Mouse (Mus musculus) MEL (cell line): ENCODE measurements around the gene Itga2b. TPM values are rescaled to one million over a fixed set of nuclear protein-coding genes. Genes with fewer than 3 reads are reported as not detected.

Source experiments
- DNase-seq: peaks from one replicate; pipeline ENCODE4 v3.0.0; 2011; ENCODE audit warnings: low read depth, low spot score
- H3K27ac ChIP-seq: 2 replicates; pipeline ENCODE4 v1.5.1; 2012; ENCODE audit warnings: low read depth, mild to moderate bottlenecking, control low read depth, low read length, moderate library complexity; ENCODE audit not compliant: control insufficient read depth
- H3K27me3 ChIP-seq, 2 experiments: fragments of 150-350 bp in 1 of 2; sonication (generic) in 1 of 2; 2 replicates each; pipeline ENCODE4 v1.6.1; 2012; ENCODE audit warnings: low read length in 2 of 2, mild to moderate bottlenecking in 2 of 2, improper control_type of control experiment in 1 of 2, moderate library complexity in 1 of 2; ENCODE audit not compliant: insufficient read depth in 2 of 2, control insufficient read depth in 1 of 2
- H3K36me3 ChIP-seq, 2 experiments: 2 replicates each; pipeline ENCODE4 v1.6.1; 2012 to 2014; ENCODE audit warnings: low read length in 2 of 2, improper control_type of control experiment in 1 of 2, inconsistent platforms in 1 of 2, mild to moderate bottlenecking in 1 of 2; ENCODE audit not compliant: insufficient read depth in 2 of 2, control insufficient read depth in 1 of 2
- H3K4me1 ChIP-seq, 2 experiments: fragments of 150-350 bp in 1 of 2; sonication (generic) in 1 of 2; 2 replicates each; pipeline ENCODE4 v1.6.1; 2012; ENCODE audit warnings: low read length in 2 of 2, improper control_type of control experiment in 1 of 2, mild to moderate bottlenecking in 1 of 2; ENCODE audit not compliant: insufficient read depth in 2 of 2, control insufficient read depth in 1 of 2
- H3K4me3 ChIP-seq, 2 experiments: fragments of 150-350 bp in 1 of 2; sonication (generic) in 1 of 2; 2 replicates each; pipeline ENCODE4 v1.5.1; 2012; ENCODE audit warnings: low read depth in 2 of 2, low read length in 2 of 2, mild to moderate bottlenecking in 2 of 2, moderate library complexity in 2 of 2, control low read depth in 1 of 2, improper control_type of control experiment in 1 of 2; ENCODE audit not compliant: control insufficient read depth in 1 of 2, insufficient read depth in 1 of 2
- H3K79me2 ChIP-seq: 2 replicates; pipeline ENCODE4 v1.6.1; 2012; ENCODE audit warnings: mild to moderate bottlenecking, low read length, moderate library complexity; ENCODE audit not compliant: control insufficient read depth, poor library complexity, insufficient read depth
- H3K9ac ChIP-seq: 2 replicates; pipeline ENCODE4 v1.6.1; 2012; ENCODE audit warnings: low read depth, mild to moderate bottlenecking, control low read depth, low read length, moderate library complexity; ENCODE audit not compliant: control insufficient read depth, poor library complexity, severe bottlenecking
- H3K9me3 ChIP-seq: fragments of 150-350 bp; sonication (generic); replicated peaks from 2 replicates; pipeline ENCODE4 v1.6.1; 2012; ENCODE audit warnings: mild to moderate bottlenecking, low read length, improper control_type of control experiment, moderate library complexity; ENCODE audit not compliant: insufficient read depth
- BHLHE40 ChIP-seq: IDR thresholded peaks from 2 replicates; pipeline ENCODE4 v1.6.1; 2012; ENCODE audit warnings: low read depth, mild to moderate bottlenecking, inconsistent platforms, low read length, improper control_type of control experiment, borderline replicate concordance
- CHD1 ChIP-seq: IDR thresholded peaks from 2 replicates; pipeline ENCODE4 v1.6.1; 2012; ENCODE audit warnings: low read depth, mild to moderate bottlenecking, inconsistent platforms, low read length, improper control_type of control experiment
- CHD2 ChIP-seq: IDR thresholded peaks from 2 replicates; pipeline ENCODE4 v1.6.1; 2011; ENCODE audit warnings: low read length, improper control_type of control experiment
- ELF1 ChIP-seq: IDR thresholded peaks from 2 replicates; pipeline ENCODE4 v1.6.1; 2014; ENCODE audit warnings: low read depth, mild to moderate bottlenecking, inconsistent platforms, low read length, improper control_type of control experiment, moderate library complexity
- ETS1 ChIP-seq: IDR thresholded peaks from 2 replicates; pipeline ENCODE4 v1.6.1; 2012; ENCODE audit warnings: low read depth, mild to moderate bottlenecking, inconsistent platforms, low read length, improper control_type of control experiment, moderate library complexity
- GABPA ChIP-seq: IDR thresholded peaks from 2 replicates; pipeline ENCODE4 v1.6.1; 2012; ENCODE audit warnings: low read depth, mild to moderate bottlenecking, inconsistent platforms, low read length, improper control_type of control experiment, moderate library complexity
- GATA1 ChIP-seq: IDR thresholded peaks from 2 replicates; pipeline ENCODE4 v1.6.1; 2011; ENCODE audit warnings: low read depth, low read length, improper control_type of control experiment
- HCFC1 ChIP-seq: IDR thresholded peaks from 2 replicates; pipeline ENCODE4 v1.6.1; 2012; ENCODE audit warnings: low read depth, mild to moderate bottlenecking, inconsistent platforms, low read length, improper control_type of control experiment, moderate library complexity
- MAFK ChIP-seq: IDR thresholded peaks from 2 replicates; pipeline ENCODE4 v1.6.1; 2011; ENCODE audit warnings: low read depth, mild to moderate bottlenecking, low read length, improper control_type of control experiment, borderline replicate concordance
- MEF2A ChIP-seq: IDR thresholded peaks from 2 replicates; pipeline ENCODE4 v1.6.1; 2014; ENCODE audit warnings: low read depth, mild to moderate bottlenecking, inconsistent platforms, low read length, improper control_type of control experiment; ENCODE audit not compliant: poor library complexity, insufficient replicate concordance, severe bottlenecking; ENCODE audit errors: extremely low read depth
- MYB ChIP-seq: IDR thresholded peaks from 2 replicates; pipeline ENCODE4 v1.6.1; 2011; ENCODE audit warnings: mild to moderate bottlenecking, low read depth, low read length, improper control_type of control experiment
- NRF1 ChIP-seq: IDR thresholded peaks from 2 replicates; pipeline ENCODE4 v1.6.1; 2014; ENCODE audit warnings: low read depth, mild to moderate bottlenecking, inconsistent platforms, low read length, improper control_type of control experiment, moderate library complexity; ENCODE audit not compliant: poor library complexity, insufficient read depth, severe bottlenecking
- POLR2A ChIP-seq, 2 experiments: IDR thresholded peaks; 2 replicates each; pipeline ENCODE4 v1.6.1; 2011 to 2012; ENCODE audit warnings: low read length in 2 of 2, mild to moderate bottlenecking in 2 of 2, control low read depth in 1 of 2, improper control_type of control experiment in 1 of 2, low read depth in 1 of 2, moderate library complexity in 1 of 2; ENCODE audit not compliant: control insufficient read depth in 1 of 2, insufficient read depth in 1 of 2, poor library complexity in 1 of 2
- SIN3A ChIP-seq: IDR thresholded peaks from 2 replicates; pipeline ENCODE4 v1.6.1; 2012; ENCODE audit warnings: low read length, improper control_type of control experiment, inconsistent platforms
- polyA plus RNA-seq, 2 experiments: library from polyadenylated mRNA; stranded (reverse) in 1 of 2; unstranded in 1 of 2; fragments of >175 nt in 1 of 2; fragments of >200 nt in 1 of 2; gene quantifications; 2 replicates each; pipeline versions ENCODE4 v1.2.1 to v1.2.4; 2012; ENCODE audit warnings: low replicate concordance in 2 of 2, low read depth in 1 of 2; ENCODE audit not compliant: insufficient read length in 2 of 2, insufficient read depth in 1 of 2, missing spikeins in 1 of 2
- total RNA-seq: library from RNA; depleted of rRNA; stranded (reverse); fragments of 300-350 nt; gene quantifications from 2 replicates; pipeline ENCODE4 v1.2.3, GENCODE M21; 2012

Gene Itga2b
- total and polyA plus RNA-seq, 3 experiments: 10.7 to 55.7 TPM; not detected in 1

GRCm38 (mm10) chr11:102465713-102466436, 4.0 kb downstream of the Itga2b start:
- Histone ChIP-seq H3K9ac (no peak overlapping the region), H3K27ac (no peak overlapping the region), H3K27me3 (no peaks in the 10 kb centered on the region), H3K4me1 (peaks cover 25 to 51% of the 10 kb centered on the region in 2 experiments), H3K36me3 (peaks cover 0 to 41% of the 10 kb centered on the region in 2 experiments; a peak in 2 of 4 replicates), H3K4me3 (no peak overlapping the region), H3K79me2 (no peaks in the 10 kb centered on the region), H3K9me3 (no peaks in the 10 kb centered on the region)
- TF ChIP-seq HCFC1 (no peak), MEF2A (no peak), ELF1 (no peak), BHLHE40 (no peak), NRF1 (no peak), SIN3A (no peak), ETS1 (no peak), MYB (no peak), CHD1 (no peak)
- DNase-seq: no peak

- no peak for DNase-seq
- no peak overlapping the region for H3K9ac ChIP-seq
- H3K27ac ChIP-seq: no peak overlapping the region
- no peaks in the 10 kb centered on the region for H3K9me3 ChIP-seq
- no peak overlapping the region for H3K4me3 ChIP-seq
- no peaks in the 10 kb centered on the region for H3K79me2 ChIP-seq
- H3K27me3 ChIP-seq: no peaks in the 10 kb centered on the region
- peaks cover 20 to 44% of the 10 kb centered on the region in 2 experiments for H3K4me1 ChIP-seq
- TF ChIP-seq ELF1: no peak
- TF ChIP-seq MAFK: no peak
- no peak for TF ChIP-seq MEF2A
- no peak for TF ChIP-seq GABPA
- no peak for TF ChIP-seq GATA1
- peaks cover 0 to 36% of the 10 kb centered on the region in 2 experiments; a peak in 2 of 4 replicates for H3K36me3 ChIP-seq
Observed at GRCm38 (mm10) chr11:102464901-102465300, 5.0 kb downstream of the Itga2b start.

GRCm38 (mm10) chr11:102461764-102462163, 8.2 kb downstream of the Itga2b start:
- H3K27ac ChIP-seq: no peak overlapping the region
- peaks cover 10 to 17% of the 10 kb centered on the region in 2 experiments for H3K4me1 ChIP-seq
- H3K79me2 ChIP-seq: no peaks in the 10 kb centered on the region
- TF ChIP-seq POLR2A (IDR thresholded peaks at IDR 0.05; ENCODE audit: control insufficient read depth in 1 of 2, insufficient read depth in 1 of 2, low read depth in 1 of 2, low read length in 2 of 2, poor library complexity in 1 of 2): no peak
- TF ChIP-seq CHD2: no peak
- TF ChIP-seq MYB: no peak
- TF ChIP-seq CHD1: no peak
- DNase-seq: no peak
- H3K27me3 ChIP-seq: no peaks in the 10 kb centered on the region
- H3K36me3 ChIP-seq: peaks cover 0 to 12% of the 10 kb centered on the region in 2 experiments; a peak in 2 of 4 replicates
- no peaks in the 10 kb centered on the region for H3K9me3 ChIP-seq
- H3K4me3 ChIP-seq: no peak overlapping the region
- H3K9ac ChIP-seq: no peak overlapping the region
